ENCODE assay signal across 12 mouse cellular contexts in the genomic region with DNA sequence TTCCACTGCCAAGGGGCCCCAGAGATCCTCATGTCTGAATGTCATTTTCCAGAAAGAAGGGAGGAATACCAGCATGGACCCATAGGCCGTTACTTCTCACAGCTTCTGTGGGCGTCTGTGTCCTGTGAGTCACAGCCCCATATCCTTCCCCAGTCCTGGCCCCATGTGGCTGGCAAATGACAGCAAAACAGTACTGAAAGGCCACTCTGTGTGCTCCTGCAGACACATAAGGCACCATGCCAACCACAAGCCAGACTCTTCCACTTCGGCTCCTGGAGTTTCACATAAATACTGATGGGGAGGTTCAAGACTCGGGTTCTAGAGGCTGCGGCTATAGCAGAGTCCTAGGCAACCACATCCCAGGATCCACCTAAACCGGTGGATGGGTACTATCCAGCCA.
A peak's percentile ranks its signal among the peaks of the same experiment; 100 is the strongest.
DNase-seq lines count a peak whose midpoint lies in the region; ATAC-seq lines count a peak whose summit lies in the region.
"Had no signal": no experiment of that assay in that cellular context is flagged by ENCODE, and none has a peak within 500 bp of the region (broad histone marks: within the 10 kb centered on the region; RNA-seq: fewer than 3 reads in every experiment).

No protein-coding gene starts in this region.

- H3K27me3 ChIP-seq in forebrain, embryonic 13.5 days, result no peaks in the 10 kb centered on the region
- H3K27me3 ChIP-seq in midbrain, embryonic 11.5 days (ENCODE audit: control insufficient read depth, insufficient read depth, low read length), result no peaks in the 10 kb centered on the region
- no peaks in the 10 kb centered on the region for H3K27me3 ChIP-seq in heart, embryonic 12.5 days (replicated peaks)

- ATAC-seq in forebrain, embryonic 13.5 days, result no peak
- no peak for ATAC-seq in midbrain, embryonic 11.5 days (ENCODE audit: low FRiP score)
- no peak for ATAC-seq in activated CD4-positive, CD25-positive, alpha-beta regulatory T cell, adult 4 months
- ATAC-seq in heart, embryonic 12.5 days (ENCODE audit: insufficient number of reproducible peaks, low FRiP score), result no peak
- ATAC-seq: intestine, postnatal 0 days had no signal

- no peak overlapping the region for H3K9ac ChIP-seq in forebrain, embryonic 13.5 days
- H3K9ac ChIP-seq in midbrain, embryonic 11.5 days (ENCODE audit: low read length), result no peak overlapping the region
- no peak overlapping the region for H3K9ac ChIP-seq in heart, embryonic 12.5 days

- H3K4me3 ChIP-seq in forebrain, embryonic 13.5 days, result no peak overlapping the region
- no peak overlapping the region for H3K4me3 ChIP-seq in midbrain, embryonic 11.5 days (ENCODE audit: low read depth, low read length)
- no peak overlapping the region for H3K4me3 ChIP-seq in heart, embryonic 12.5 days
- H3K4me3 ChIP-seq: left cerebral cortex, adult 2 months had no signal

- DNase-seq in 3T3-L1 (ENCODE audit: low read depth, low spot score), result peak; percentile 70
- peak; percentile 81 for DNase-seq in brain, adult 2 months (ENCODE audit: low read depth, low spot score)
- no peak for DNase-seq in midbrain, embryonic 11.5 days (ENCODE audit: low spot score, missing footprints)
- no peak for DNase-seq in right cerebral cortex, adult 2 months (ENCODE audit: low spot score in 2 of 2)
- DNase-seq in thymus, postnatal 36 days, result no peak
- DNase-seq: adrenal gland, adult 2 months had no signal

- H3K36me3 ChIP-seq in forebrain, embryonic 13.5 days (ENCODE audit: poor library complexity, severe bottlenecking), result peaks cover 13% of the 10 kb centered on the region
- H3K36me3 ChIP-seq in midbrain, embryonic 11.5 days (ENCODE audit: control insufficient read depth, insufficient read depth, low read length), result peaks cover 6% of the 10 kb centered on the region; the same call in 1 of the 2 replicates
- peaks cover 28% of the 10 kb centered on the region for H3K36me3 ChIP-seq in heart, embryonic 12.5 days

- peaks cover 87% of the 10 kb centered on the region for H3K4me1 ChIP-seq in forebrain, embryonic 13.5 days
- peaks cover 69% of the 10 kb centered on the region for H3K4me1 ChIP-seq in midbrain, embryonic 11.5 days (ENCODE audit: control insufficient read depth, insufficient read depth, low read length)
- peaks cover 86% of the 10 kb centered on the region for H3K4me1 ChIP-seq in heart, embryonic 12.5 days (replicated peaks)

- WGBS in forebrain, embryonic 13.5 days, result 67% methylated on average over 6 of the region's 6 CpGs
- 90% methylated on average over 6 of the region's 6 CpGs for WGBS in midbrain, embryonic 11.5 days
- WGBS in heart, embryonic 12.5 days, result 80% methylated on average over 6 of the region's 6 CpGs

- no peaks in the 10 kb centered on the region for H3K9me3 ChIP-seq in forebrain, embryonic 13.5 days (replicated peaks)
- no peaks in the 10 kb centered on the region for H3K9me3 ChIP-seq in midbrain, embryonic 11.5 days (ENCODE audit: control insufficient read depth, low read length)
- no peaks in the 10 kb centered on the region for H3K9me3 ChIP-seq in heart, embryonic 12.5 days (replicated peaks)
- H3K9me3 ChIP-seq: G1E had no signal

- peak overlapping the region; percentile 95 for H3K27ac ChIP-seq in forebrain, embryonic 13.5 days
- peak overlapping the region; percentile 58 for H3K27ac ChIP-seq in midbrain, embryonic 11.5 days (ENCODE audit: low read depth, low read length)
- no peak overlapping the region for H3K27ac ChIP-seq in heart, embryonic 12.5 days (ENCODE audit: poor library complexity, severe bottlenecking)
- H3K27ac ChIP-seq: left cerebral cortex, adult 2 months had no signal

- H3K4me2 ChIP-seq in forebrain, embryonic 13.5 days, result no peak overlapping the region
- H3K4me2 ChIP-seq in midbrain, embryonic 11.5 days, result no peak overlapping the region
- H3K4me2 ChIP-seq in heart, embryonic 12.5 days, result no peak overlapping the region

Comparison
In these comparisons a context has a peak if more than half of its experiments do, and no peak if none do; other contexts are left out.
1. DNase-seq: peak in 3T3-L1 (single experiment) and brain, adult 2 months (single experiment); none in midbrain, embryonic 11.5 days (single experiment), right cerebral cortex, adult 2 months (0 of 2) and thymus, postnatal 36 days (0 of 2).